Mouse (Mus musculus): ENCODE measurements around the gene Ascc1. TPM values are rescaled to one million over a fixed set of nuclear protein-coding genes. Genes with fewer than 3 reads are reported as not detected.

Gene Ascc1
- polyA plus RNA-seq (2012; rRNA removed): 5.8 and 14.2 TPM in 2 replicates

GRCm38 (mm10) chr10:60002673-60003212 lies at the start of gene Ascc1, which contains the start of gene Anapc16:
TSS of gene Ascc1 (plus strand) at chr10:60002805.
TSS of gene Anapc16 (minus strand) at chr10:60003135.
- peaks cover 4% of the 10 kb centered on the region; the same call in 1 of the 2 replicates for H3K4me1 ChIP-seq (ENCODE audit: control insufficient read depth, insufficient read depth, insufficient read length, low read length)
- H3K27ac ChIP-seq (ENCODE audit: insufficient read depth, low read depth, low read length): peak within 1 kb of the TSS; percentile 99
- peak within 1 kb of the TSS; percentile 84 for H3K4me3 ChIP-seq (ENCODE audit: low read depth, low read length)
- H3K27me3 ChIP-seq (ENCODE audit: control insufficient read depth, insufficient read depth, low read length): no peaks in the 10 kb centered on the region
- TF ChIP-seq POLR2A (IDR thresholded peaks at IDR 0.05; ENCODE audit: low read depth, low read length) (peak; percentile 71), CTCF (IDR thresholded peaks at IDR 0.05; ENCODE audit: extremely low read depth, insufficient read length, insufficient replicate concordance, low read depth, low read length) (no peak)
- H3K36me3 ChIP-seq (ENCODE audit: control insufficient read depth, insufficient read depth, low read length): peaks cover 5% of the 10 kb centered on the region; the same call in 1 of the 2 replicates
- under 1% methylated on average over 51 of the region's 51 CpGs for WGBS

- TF ChIP-seq POLR2A (IDR thresholded peaks at IDR 0.05; ENCODE audit: low read depth, low read length) (no peak), CTCF (IDR thresholded peaks at IDR 0.05; ENCODE audit: extremely low read depth, insufficient read length, insufficient replicate concordance, low read depth, low read length) (no peak)
- Histone ChIP-seq H3K27me3 (ENCODE audit: control insufficient read depth, insufficient read depth, low read length) (no peaks in the 10 kb centered on the region), H3K36me3 (ENCODE audit: control insufficient read depth, insufficient read depth, low read length) (peaks cover 6% of the 10 kb centered on the region), H3K4me1 (ENCODE audit: control insufficient read depth, insufficient read depth, insufficient read length, low read length) (peaks cover 17% of the 10 kb centered on the region), H3K27ac (ENCODE audit: insufficient read depth, low read depth, low read length) (no peak overlapping the region), H3K4me3 (ENCODE audit: low read depth, low read length) (no peak overlapping the region)
- 39% methylated on average over 7 of the region's 7 CpGs for WGBS
Measured at GRCm38 (mm10) chr10:59953564-59954039, 49.0 kb upstream of the Ascc1 start.

- no peak for TF ChIP-seq POLR2A (IDR thresholded peaks at IDR 0.05; ENCODE audit: low read depth, low read length)
- no peak for TF ChIP-seq CTCF (IDR thresholded peaks at IDR 0.05; ENCODE audit: extremely low read depth, insufficient read length, insufficient replicate concordance, low read depth, low read length)
- Histone ChIP-seq H3K36me3 (ENCODE audit: control insufficient read depth, insufficient read depth, low read length) (no peaks in the 10 kb centered on the region), H3K27ac (ENCODE audit: insufficient read depth, low read depth, low read length) (no peak overlapping the region), H3K4me1 (ENCODE audit: control insufficient read depth, insufficient read depth, insufficient read length, low read length) (peaks cover 6% of the 10 kb centered on the region; the same call in 1 of the 2 replicates), H3K4me3 (ENCODE audit: low read depth, low read length) (no peak overlapping the region), H3K27me3 (ENCODE audit: control insufficient read depth, insufficient read depth, low read length) (no peaks in the 10 kb centered on the region)
- WGBS: 93% methylated on average over 5 of the region's 5 CpGs
Measured at GRCm38 (mm10) chr10:59956681-59957080, 45.9 kb upstream of the Ascc1 start.

GRCm38 (mm10) chr10:59957171-59958149 lies 45.1 kb upstream of the Ascc1 start:
- H3K4me1 ChIP-seq (ENCODE audit: control insufficient read depth, insufficient read depth, insufficient read length, low read length): peaks cover 5% of the 10 kb centered on the region; the same call in 1 of the 2 replicates
- no peak overlapping the region for H3K27ac ChIP-seq (ENCODE audit: insufficient read depth, low read depth, low read length)
- H3K27me3 ChIP-seq (ENCODE audit: control insufficient read depth, insufficient read depth, low read length): no peaks in the 10 kb centered on the region
- no peaks in the 10 kb centered on the region for H3K36me3 ChIP-seq (ENCODE audit: control insufficient read depth, insufficient read depth, low read length)
- no peak overlapping the region for H3K4me3 ChIP-seq (ENCODE audit: low read depth, low read length)
- TF ChIP-seq CTCF (IDR thresholded peaks at IDR 0.05; ENCODE audit: extremely low read depth, insufficient read length, insufficient replicate concordance, low read depth, low read length) (no peak), POLR2A (IDR thresholded peaks at IDR 0.05; ENCODE audit: low read depth, low read length) (no peak)
- WGBS: 33% methylated on average over 25 of the region's 25 CpGs

GRCm38 (mm10) chr10:59958458-59958857 lies 44.1 kb upstream of the Ascc1 start:
- Histone ChIP-seq H3K4me3 (ENCODE audit: low read depth, low read length) (no peak overlapping the region), H3K27ac (ENCODE audit: insufficient read depth, low read depth, low read length) (no peak overlapping the region), H3K27me3 (ENCODE audit: control insufficient read depth, insufficient read depth, low read length) (no peaks in the 10 kb centered on the region), H3K36me3 (ENCODE audit: control insufficient read depth, insufficient read depth, low read length) (no peaks in the 10 kb centered on the region), H3K4me1 (ENCODE audit: control insufficient read depth, insufficient read depth, insufficient read length, low read length) (peaks cover 4% of the 10 kb centered on the region; the same call in 1 of the 2 replicates)
- WGBS: 77% methylated on average over 5 of the region's 5 CpGs
- TF ChIP-seq POLR2A (IDR thresholded peaks at IDR 0.05; ENCODE audit: low read depth, low read length) (no peak), CTCF (IDR thresholded peaks at IDR 0.05; ENCODE audit: extremely low read depth, insufficient read length, insufficient replicate concordance, low read depth, low read length) (no peak)

- no peak overlapping the region for H3K4me3 ChIP-seq (ENCODE audit: low read depth, low read length)
- TF ChIP-seq POLR2A (IDR thresholded peaks at IDR 0.05; ENCODE audit: low read depth, low read length) (no peak), CTCF (IDR thresholded peaks at IDR 0.05; ENCODE audit: extremely low read depth, insufficient read length, insufficient replicate concordance, low read depth, low read length) (no peak)
- H3K27ac ChIP-seq (ENCODE audit: insufficient read depth, low read depth, low read length): no peak overlapping the region
- H3K4me1 ChIP-seq (ENCODE audit: control insufficient read depth, insufficient read depth, insufficient read length, low read length): peaks cover 4% of the 10 kb centered on the region; the same call in 1 of the 2 replicates
- no peaks in the 10 kb centered on the region for H3K27me3 ChIP-seq (ENCODE audit: control insufficient read depth, insufficient read depth, low read length)
- H3K36me3 ChIP-seq (ENCODE audit: control insufficient read depth, insufficient read depth, low read length): no peaks in the 10 kb centered on the region
- WGBS: 81% methylated on average over 12 of the region's 12 CpGs
Measured at GRCm38 (mm10) chr10:59959517-59959916, 43.1 kb upstream of the Ascc1 start.

- Histone ChIP-seq H3K4me3 (ENCODE audit: low read depth, low read length) (no peak overlapping the region), H3K27ac (ENCODE audit: insufficient read depth, low read depth, low read length) (no peak overlapping the region), H3K36me3 (ENCODE audit: control insufficient read depth, insufficient read depth, low read length) (no peaks in the 10 kb centered on the region), H3K4me1 (ENCODE audit: control insufficient read depth, insufficient read depth, insufficient read length, low read length) (no peaks in the 10 kb centered on the region), H3K27me3 (ENCODE audit: control insufficient read depth, insufficient read depth, low read length) (no peaks in the 10 kb centered on the region)
- WGBS: 56% methylated on average over 2 of the region's 2 CpGs
- TF ChIP-seq POLR2A (IDR thresholded peaks at IDR 0.05; ENCODE audit: low read depth, low read length) (no peak), CTCF (IDR thresholded peaks at IDR 0.05; ENCODE audit: extremely low read depth, insufficient read length, insufficient replicate concordance, low read depth, low read length) (no peak)
Measured at GRCm38 (mm10) chr10:59963609-59964008, 39.0 kb upstream of the Ascc1 start.
